Mouse (Mus musculus) midbrain, embryonic 11.5 days (tissue): Measurements from ENCODE around the gene Siah1a. TPM values are rescaled to one million over a fixed set of nuclear protein-coding genes. Genes with fewer than 3 reads are reported as not detected.

ENCODE experiments used
- ATAC-seq: fragments of 200-750 bp; cut with Nextera tagmentation; 2 replicates; pipeline ENCODE4 v1.8.0; 2017; ENCODE audit warnings: moderate TSS enrichment, moderate library complexity; ENCODE audit not compliant: low FRiP score
- DNase-seq: peaks from one replicate; pipeline ENCODE4 v3.0.0; 2015; ENCODE audit warnings: low spot score; ENCODE audit errors: missing footprints
- H3K27ac ChIP-seq: fragments of 300-500 bp; sonication (generic); 2 replicates; pipeline ENCODE4 v1.5.1; 2014; ENCODE audit warnings: low read depth, low read length
- H3K27me3 ChIP-seq: fragments of 300-500 bp; sonication (generic); 2 replicates; pipeline ENCODE4 v1.6.1; 2014; ENCODE audit warnings: mild to moderate bottlenecking, low read length, moderate library complexity, mixed read lengths; ENCODE audit not compliant: control insufficient read depth, insufficient read depth
- H3K36me3 ChIP-seq: fragments of 300-500 bp; sonication (generic); 2 replicates; pipeline ENCODE4 v1.6.1; 2014; ENCODE audit warnings: mild to moderate bottlenecking, low read length, moderate library complexity, mixed read lengths; ENCODE audit not compliant: control insufficient read depth, insufficient read depth
- H3K4me1 ChIP-seq: fragments of 300-500 bp; sonication (generic); 2 replicates; pipeline ENCODE4 v1.6.1; 2014; ENCODE audit warnings: low read length; ENCODE audit not compliant: control insufficient read depth, insufficient read depth
- H3K4me2 ChIP-seq: fragments of 300-500 bp; sonication (generic); 2 replicates; pipeline ENCODE4 v1.6.1; 2014; ENCODE audit warnings: mild to moderate bottlenecking, moderate library complexity
- H3K4me3 ChIP-seq: fragments of 300-500 bp; sonication (generic); 2 replicates; pipeline ENCODE4 v1.5.1; 2014; ENCODE audit warnings: low read depth, low read length
- H3K9ac ChIP-seq: fragments of 300-500 bp; sonication (generic); 2 replicates; pipeline ENCODE4 v1.6.1; 2014; ENCODE audit warnings: low read length
- H3K9me3 ChIP-seq: fragments of 300-500 bp; sonication (generic); 2 replicates; pipeline ENCODE4 v1.6.1; 2016; ENCODE audit warnings: low read length; ENCODE audit not compliant: control insufficient read depth
- whole genome bisulfite sequencing: fragments of 180-500 bp; shearing (Covaris S2); extraction: QIAGEN DNeasy Blood & Tissue Kit; methylation state at CpG from one replicate; pipeline ENCODE4 v1.1.7; 2014; 5-methylcytosine and 5-hydroxymethylcytosine counted together
- polyA plus RNA-seq: library from polyadenylated mRNA; unstranded; fragments of >200 nt; fragmentation: Nextera tagmentation; extraction: Ambion mirVana; gene quantifications from 2 replicates; pipeline ENCODE4 v1.2.1, GENCODE M21; 2014

The Siah1a gene
- polyA plus RNA-seq, 1 experiment from 2014 or later: 77.6 TPM

DNA sequence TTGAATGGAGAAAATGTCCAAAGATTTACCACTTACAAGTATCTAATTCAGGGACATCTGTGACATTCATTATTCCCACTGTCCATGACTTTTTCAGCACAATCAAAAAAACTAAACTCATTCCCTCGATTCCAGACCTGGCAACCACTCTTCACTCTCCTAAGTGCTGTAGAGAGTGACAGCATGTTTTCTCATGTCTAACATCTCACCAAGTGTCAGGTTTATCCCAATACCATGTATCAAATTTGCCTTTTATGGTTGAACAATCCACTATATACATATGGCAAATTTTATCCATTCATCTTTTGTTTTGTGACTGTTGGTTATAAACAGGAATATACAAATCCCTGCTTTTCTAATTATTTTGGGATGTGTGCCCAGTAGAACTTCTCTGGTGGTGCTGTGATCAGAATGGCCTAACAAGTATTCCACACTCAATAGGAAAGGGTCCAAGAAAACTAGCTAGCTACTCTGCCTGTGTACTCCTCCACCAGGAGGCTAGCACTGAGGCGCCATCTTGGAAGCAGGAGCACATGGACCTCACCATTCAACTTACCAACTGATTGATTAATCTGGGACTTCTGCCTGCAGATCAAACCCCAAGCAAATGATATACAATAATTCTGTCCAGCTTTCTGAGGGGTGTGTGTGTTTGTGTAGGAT lies 27.3 kb downstream of the Siah1a start:
- H3K36me3 ChIP-seq: no peaks in the 10 kb centered on the region
- WGBS: 88% methylated on average over 2 of the region's 2 CpGs
- H3K4me1 ChIP-seq: peaks cover 3% of the 10 kb centered on the region
- H3K4me2 ChIP-seq: no peak overlapping the region
- H3K9ac ChIP-seq: no peak overlapping the region
- H3K9me3 ChIP-seq: no peaks in the 10 kb centered on the region
- H3K4me3 ChIP-seq: no peak overlapping the region
- ATAC-seq (no peak), DNase-seq (no peak)
- H3K27ac ChIP-seq: no peak overlapping the region
- H3K27me3 ChIP-seq: no peaks in the 10 kb centered on the region

GRCm38 (mm10) chr8:86713407-86714188 lies 32.1 kb downstream of the Siah1a start:
- Histone ChIP-seq H3K27me3 (no peaks in the 10 kb centered on the region), H3K27ac (peak overlapping the region; percentile 70), H3K4me1 (peaks cover 7% of the 10 kb centered on the region), H3K4me2 (no peak overlapping the region), H3K9ac (no peak overlapping the region), H3K36me3 (no peaks in the 10 kb centered on the region), H3K9me3 (no peaks in the 10 kb centered on the region), H3K4me3 (no peak overlapping the region)
- ATAC-seq (peak; percentile 86), DNase-seq (peak; percentile 90)
- WGBS: 67% methylated on average over 14 of the region's 14 CpGs

GRCm38 (mm10) chr8:86712594-86712993 lies 33.1 kb downstream of the Siah1a start:
- no peak overlapping the region for H3K4me2 ChIP-seq
- H3K9me3 ChIP-seq: no peaks in the 10 kb centered on the region
- no peaks in the 10 kb centered on the region for H3K36me3 ChIP-seq
- peaks cover 7% of the 10 kb centered on the region for H3K4me1 ChIP-seq
- H3K27ac ChIP-seq: no peak overlapping the region
- DNase-seq (no peak), ATAC-seq (no peak)
- H3K27me3 ChIP-seq: no peaks in the 10 kb centered on the region
- 97% methylated on average over 3 of the region's 3 CpGs for WGBS
- no peak overlapping the region for H3K9ac ChIP-seq
- no peak overlapping the region for H3K4me3 ChIP-seq

DNA sequence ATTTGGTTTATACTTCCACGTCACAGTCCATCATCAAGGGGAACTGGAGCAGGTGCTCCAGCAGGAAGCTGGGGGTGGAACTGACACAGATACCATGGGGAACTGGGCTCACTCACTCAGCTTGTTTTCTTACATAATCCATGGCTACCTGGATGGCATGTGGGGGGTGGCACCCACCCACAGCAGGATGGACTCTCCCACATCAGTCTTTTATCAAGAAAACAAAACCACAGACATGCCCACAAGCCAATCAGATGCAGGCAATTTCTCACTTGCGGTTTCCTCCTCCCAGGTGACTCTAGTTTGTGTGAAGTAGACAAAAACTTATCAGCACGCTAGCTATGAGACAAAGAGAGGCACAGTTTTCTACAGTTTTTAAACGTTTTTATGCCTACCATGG lies 37.9 kb downstream of the Siah1a start:
- no peak for DNase-seq
- no peak for ATAC-seq
- WGBS: 77% methylated on average over 4 of the region's 4 CpGs
- Histone ChIP-seq H3K9me3 (no peaks in the 10 kb centered on the region), H3K9ac (no peak overlapping the region), H3K27me3 (no peaks in the 10 kb centered on the region), H3K4me1 (no peaks in the 10 kb centered on the region), H3K4me2 (no peak overlapping the region), H3K27ac (no peak overlapping the region), H3K36me3 (no peaks in the 10 kb centered on the region), H3K4me3 (no peak overlapping the region)

- Histone ChIP-seq H3K36me3 (no peaks in the 10 kb centered on the region), H3K27me3 (no peaks in the 10 kb centered on the region), H3K4me2 (no peak overlapping the region), H3K4me1 (no peaks in the 10 kb centered on the region), H3K4me3 (no peak overlapping the region), H3K9ac (no peak overlapping the region), H3K9me3 (no peaks in the 10 kb centered on the region), H3K27ac (no peak overlapping the region)
- WGBS: 89% methylated on average over 5 of the region's 5 CpGs
- DNase-seq (no peak), ATAC-seq (no peak)
Observed at GRCm38 (mm10) chr8:86706756-86707155, 39.0 kb downstream of the Siah1a start.

DNA sequence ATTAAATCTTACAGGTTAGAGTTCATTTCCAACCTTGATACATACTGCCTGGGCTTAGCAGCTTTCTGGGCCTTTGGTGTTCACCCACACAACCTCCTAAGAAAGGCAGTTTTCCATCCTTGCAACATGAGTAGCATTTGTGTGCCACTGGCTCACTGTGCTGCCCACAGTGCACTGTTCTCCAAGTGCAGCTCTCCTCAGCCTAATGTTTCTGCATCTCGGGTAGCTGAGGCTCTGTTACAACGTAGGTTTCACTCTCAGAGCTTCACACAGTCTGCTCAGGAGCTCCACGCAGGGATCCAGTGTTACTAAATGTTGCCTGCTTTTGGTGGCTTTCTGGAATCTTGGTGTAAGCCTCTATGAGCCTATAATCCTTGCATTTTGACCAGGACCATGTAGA lies 40.4 kb downstream of the Siah1a start:
- Histone ChIP-seq H3K4me3 (no peak overlapping the region), H3K36me3 (no peaks in the 10 kb centered on the region), H3K9ac (no peak overlapping the region), H3K4me2 (no peak overlapping the region), H3K27ac (no peak overlapping the region), H3K4me1 (no peaks in the 10 kb centered on the region), H3K27me3 (no peaks in the 10 kb centered on the region), H3K9me3 (no peaks in the 10 kb centered on the region)
- DNase-seq: peak; percentile 37
- no peak for ATAC-seq
- WGBS: 74% methylated on average over 3 of the region's 3 CpGs

- no peak overlapping the region for H3K9ac ChIP-seq
- no peaks in the 10 kb centered on the region for H3K9me3 ChIP-seq
- 87% methylated on average over 3 of the region's 3 CpGs for WGBS
- H3K27me3 ChIP-seq: no peaks in the 10 kb centered on the region
- H3K36me3 ChIP-seq: no peaks in the 10 kb centered on the region
- no peak overlapping the region for H3K4me2 ChIP-seq
- ATAC-seq (no peak), DNase-seq (no peak)
- H3K27ac ChIP-seq: no peak overlapping the region
- H3K4me1 ChIP-seq: no peaks in the 10 kb centered on the region
- H3K4me3 ChIP-seq: no peak overlapping the region
Observed at GRCm38 (mm10) chr8:86702453-86702852, 43.3 kb downstream of the Siah1a start.

DNA sequence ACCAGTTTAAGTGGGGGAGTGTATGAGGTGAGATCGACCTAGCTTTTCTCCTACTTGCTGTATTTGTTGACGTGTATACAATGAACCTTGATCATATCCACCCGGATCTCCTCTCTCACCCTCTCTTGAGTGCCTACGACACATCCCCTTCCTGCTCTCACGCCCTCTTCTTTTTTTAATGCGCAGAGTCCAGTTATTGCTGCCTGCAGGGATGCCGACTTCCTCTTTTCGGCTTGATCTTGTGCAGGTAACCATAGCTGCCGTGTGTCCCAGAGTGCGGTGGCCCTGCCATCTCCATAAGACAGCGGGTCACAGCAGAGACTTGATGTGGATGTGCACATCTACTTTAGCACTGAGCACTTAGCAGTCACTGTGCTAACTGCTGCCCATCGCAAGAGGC lies 46.3 kb downstream of the Siah1a start:
- WGBS: 92% methylated on average over 12 of the region's 12 CpGs
- H3K4me1 ChIP-seq: no peaks in the 10 kb centered on the region

DNA sequence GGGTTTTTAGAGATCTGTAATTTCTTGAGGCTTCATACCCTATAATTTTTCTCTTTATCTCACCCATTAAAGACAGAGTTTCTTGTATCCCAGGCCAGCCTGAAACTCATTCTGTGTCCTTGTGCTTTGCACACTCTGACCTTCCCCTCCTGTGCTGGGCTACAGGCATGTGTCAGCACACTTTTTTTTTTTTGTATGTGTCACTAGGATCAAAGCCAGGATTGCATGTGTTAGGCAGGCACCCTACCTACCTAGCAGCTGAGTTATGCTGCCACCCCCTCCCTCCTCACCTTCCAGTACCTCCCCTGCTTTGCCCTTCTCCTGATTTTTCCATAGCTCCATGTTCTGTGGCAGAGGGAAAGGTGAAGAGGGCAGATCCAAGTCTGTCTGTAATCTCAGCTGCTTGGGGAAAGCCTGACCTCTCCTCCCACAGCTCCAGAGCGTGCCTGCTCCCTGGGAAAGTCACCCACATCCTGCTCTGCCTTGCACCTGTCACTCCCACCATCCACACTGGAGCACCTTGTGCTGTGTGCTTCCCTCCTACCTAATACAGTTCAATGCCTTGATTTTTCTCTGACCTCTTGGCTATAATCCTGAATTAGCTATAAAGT lies 46.8 kb downstream of the Siah1a start:
- Histone ChIP-seq H3K4me1 (no peaks in the 10 kb centered on the region), H3K4me2 (no peak overlapping the region), H3K9ac (no peak overlapping the region), H3K9me3 (no peaks in the 10 kb centered on the region), H3K36me3 (no peaks in the 10 kb centered on the region), H3K4me3 (no peak overlapping the region), H3K27ac (no peak overlapping the region), H3K27me3 (no peaks in the 10 kb centered on the region)
- ATAC-seq (no peak), DNase-seq (no peak)
- 65% methylated on average over 1 of the region's 1 CpGs for WGBS

More for the DNA sequence above, 46.3 kb downstream of the Siah1a start:
- Histone ChIP-seq H3K4me3 (no peak overlapping the region), H3K27ac (no peak overlapping the region), H3K36me3 (no peaks in the 10 kb centered on the region), H3K27me3 (no peaks in the 10 kb centered on the region), H3K9me3 (no peaks in the 10 kb centered on the region), H3K9ac (no peak overlapping the region), H3K4me2 (no peak overlapping the region)
- no peak for DNase-seq
- ATAC-seq: no peak
